15 mouse cellular contexts compared by ENCODE assay signal in the genomic region with DNA sequence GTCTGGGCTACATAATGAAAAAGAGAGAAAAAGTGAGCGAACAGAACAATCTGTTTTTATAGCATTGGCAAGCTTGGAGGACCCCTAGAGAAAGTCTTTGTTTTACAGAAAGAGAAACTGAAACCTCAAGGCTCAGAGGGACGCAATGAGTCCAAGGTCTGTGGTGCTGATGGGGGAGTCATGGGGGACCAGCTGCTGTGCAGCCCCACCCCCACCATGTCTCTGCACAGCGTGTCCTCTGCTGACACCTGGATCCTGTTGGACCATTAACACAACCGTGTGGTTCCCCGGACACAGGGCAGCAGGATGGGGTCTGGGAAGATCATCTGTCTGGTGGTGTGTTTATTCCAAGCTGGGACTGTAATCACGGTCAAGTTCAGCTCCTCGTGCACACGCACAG.
A peak's percentile ranks its signal among the peaks of the same experiment; 100 is the strongest.
DNase-seq lines count a peak whose midpoint lies in the region; ATAC-seq and TF ChIP-seq lines count a peak whose summit lies in the region.
"Had no signal": no experiment of that assay in that cellular context is flagged by ENCODE, and none has a peak within 500 bp of the region (broad histone marks: within the 10 kb centered on the region; RNA-seq: fewer than 3 reads in every experiment).

No protein-coding gene starts in this region.

- 0 out of 2 replicates have a peak, but pooled peaks cover 3% of the 10 kb centered on the region for H3K4me1 ChIP-seq in kidney, embryonic 16.5 days (ENCODE audit: insufficient read depth, low read length)
- H3K4me1 ChIP-seq in midbrain, embryonic 10.5 days, result peaks cover 23% of the 10 kb centered on the region
- no peaks in the 10 kb centered on the region for H3K4me1 ChIP-seq in midbrain, embryonic 16.5 days (ENCODE audit: control insufficient read depth, insufficient read depth, low read length)
- peaks cover 3% of the 10 kb centered on the region; the same call in 1 of the 2 replicates for H3K4me1 ChIP-seq in small intestine, adult 2 months (ENCODE audit: control insufficient read depth, insufficient read depth, insufficient read length, low read length)
- H3K4me1 ChIP-seq: heart, embryonic 12.5 days had no signal

- TF ChIP-seq CTCF in small intestine, adult 2 months (IDR thresholded peaks at IDR 0.05; ENCODE audit: extremely low read depth, insufficient read length, insufficient replicate concordance, low read depth, low read length), result no peak

- 0 out of 2 replicates have a peak, but pooled peaks have one; percentile 31 for ATAC-seq in kidney, embryonic 16.5 days (ENCODE audit: low FRiP score, low TSS enrichment)
- no peak for ATAC-seq in midbrain, embryonic 16.5 days
- ATAC-seq: forebrain, postnatal 0 days had no signal

- no peak overlapping the region for H3K4me3 ChIP-seq in kidney, embryonic 16.5 days (ENCODE audit: low read length)
- H3K4me3 ChIP-seq in midbrain, embryonic 10.5 days, result no peak overlapping the region
- no peak overlapping the region for H3K4me3 ChIP-seq in midbrain, embryonic 16.5 days (ENCODE audit: low read depth, low read length)
- H3K4me3 ChIP-seq in small intestine, adult 2 months (ENCODE audit: low read depth, low read length), result peak overlapping the region; percentile 37
- H3K4me3 ChIP-seq: heart, embryonic 12.5 days; neural tube, embryonic 15.5 days had no signal

- peaks cover 9% of the 10 kb centered on the region for H3K9me3 ChIP-seq in kidney, embryonic 16.5 days (ENCODE audit: low read length)
- peaks cover 14% of the 10 kb centered on the region for H3K9me3 ChIP-seq in midbrain, embryonic 10.5 days (replicated peaks)
- H3K9me3 ChIP-seq in midbrain, embryonic 16.5 days (replicated peaks; ENCODE audit: control insufficient read depth, low read length, poor library complexity, severe bottlenecking), result no peaks in the 10 kb centered on the region; the same call in 1 of the 2 replicates

- no peak overlapping the region for H3K4me2 ChIP-seq in kidney, embryonic 16.5 days (replicated peaks; ENCODE audit: low read depth, low read length)
- H3K4me2 ChIP-seq in midbrain, embryonic 16.5 days (ENCODE audit: low read length), result no peak overlapping the region
- H3K4me2 ChIP-seq: heart, embryonic 12.5 days; neural tube, embryonic 15.5 days had no signal

- no peaks in the 10 kb centered on the region for H3K27me3 ChIP-seq in kidney, embryonic 16.5 days (ENCODE audit: insufficient read depth, low read length)
- H3K27me3 ChIP-seq in midbrain, embryonic 10.5 days (ENCODE audit: low read depth, poor library complexity, severe bottlenecking), result no peaks in the 10 kb centered on the region
- no peaks in the 10 kb centered on the region for H3K27me3 ChIP-seq in midbrain, embryonic 16.5 days (ENCODE audit: control insufficient read depth, insufficient read depth, low read depth, low read length)
- H3K27me3 ChIP-seq in small intestine, adult 2 months (ENCODE audit: control insufficient read depth, insufficient read depth, low read length), result no peaks in the 10 kb centered on the region
- H3K27me3 ChIP-seq: neural tube, embryonic 15.5 days had no signal

- DNase-seq in kidney, adult 11 months, result no peak
- DNase-seq in midbrain, embryonic 10.5 days (ENCODE audit: low spot score), result no peak
- no peak for DNase-seq in embryo, embryonic 9.5 days (ENCODE audit: extremely low spot score)
- DNase-seq in heart, postnatal 4 days, result no peak
- DNase-seq: adrenal gland, postnatal 25 days; cerebellum, adult 9-11 months; forebrain, postnatal 0 days; layer of hippocampus, postnatal 36 days; left cerebral cortex, postnatal 4 days; thymus, postnatal 36 days had no signal

- no peak overlapping the region for H3K9ac ChIP-seq in kidney, embryonic 16.5 days (replicated peaks; ENCODE audit: low read length)
- H3K9ac ChIP-seq in midbrain, embryonic 16.5 days (ENCODE audit: low read depth, low read length), result no peak overlapping the region
- H3K9ac ChIP-seq: forebrain, postnatal 0 days; heart, embryonic 12.5 days; neural tube, embryonic 15.5 days had no signal

- no peak overlapping the region for H3K27ac ChIP-seq in kidney, embryonic 16.5 days (ENCODE audit: low read length)
- 0 out of 2 replicates have a peak overlapping the region, but pooled peaks have one; percentile 17 for H3K27ac ChIP-seq in midbrain, embryonic 10.5 days (replicated peaks)
- no peak overlapping the region for H3K27ac ChIP-seq in midbrain, embryonic 16.5 days (ENCODE audit: low read length)
- H3K27ac ChIP-seq in small intestine, adult 2 months (ENCODE audit: insufficient read depth, low read depth, low read length), result peak overlapping the region; percentile 22; the same call in 1 of the 2 replicates
- H3K27ac ChIP-seq: neural tube, embryonic 15.5 days had no signal

- no peak for TF ChIP-seq POLR2A in small intestine, adult 2 months (IDR thresholded peaks at IDR 0.05; ENCODE audit: low read depth, low read length)

- 52% methylated on average over 8 of the region's 8 CpGs for WGBS in kidney, embryonic 16.5 days
- 82% methylated on average over 8 of the region's 8 CpGs for WGBS in midbrain, embryonic 10.5 days
- 86% methylated on average over 8 of the region's 8 CpGs for WGBS in midbrain, embryonic 16.5 days
- 41% methylated on average over 8 of the region's 8 CpGs for WGBS in small intestine, adult 2 months

- no peaks in the 10 kb centered on the region for H3K36me3 ChIP-seq in kidney, embryonic 16.5 days (ENCODE audit: insufficient read depth, low read length)
- 0 out of 2 replicates have a peak, but pooled peaks cover 5% of the 10 kb centered on the region for H3K36me3 ChIP-seq in midbrain, embryonic 10.5 days
- H3K36me3 ChIP-seq in midbrain, embryonic 16.5 days (ENCODE audit: control insufficient read depth, insufficient read depth, low read length), result no peaks in the 10 kb centered on the region
- no peaks in the 10 kb centered on the region for H3K36me3 ChIP-seq in small intestine, adult 2 months (ENCODE audit: control insufficient read depth, insufficient read depth, low read length)
- H3K36me3 ChIP-seq: neural tube, embryonic 15.5 days had no signal

Comparison
In these comparisons a context has a peak if more than half of its experiments do, and no peak if none do; other contexts are left out.
1. H3K27ac ChIP-seq: peak in midbrain, embryonic 10.5 days (single experiment) and small intestine, adult 2 months (single experiment); none in kidney, embryonic 16.5 days (single experiment) and midbrain, embryonic 16.5 days (single experiment).